Mouse (Mus musculus): ENCODE data around the gene Slc9a2.
"Not testable (repeated sequence)": the region's sequence is repeated elsewhere in the genome, so short reads cannot be mapped to it uniquely, and the experiment has no call there.

Slc9a2 gene

DNA sequence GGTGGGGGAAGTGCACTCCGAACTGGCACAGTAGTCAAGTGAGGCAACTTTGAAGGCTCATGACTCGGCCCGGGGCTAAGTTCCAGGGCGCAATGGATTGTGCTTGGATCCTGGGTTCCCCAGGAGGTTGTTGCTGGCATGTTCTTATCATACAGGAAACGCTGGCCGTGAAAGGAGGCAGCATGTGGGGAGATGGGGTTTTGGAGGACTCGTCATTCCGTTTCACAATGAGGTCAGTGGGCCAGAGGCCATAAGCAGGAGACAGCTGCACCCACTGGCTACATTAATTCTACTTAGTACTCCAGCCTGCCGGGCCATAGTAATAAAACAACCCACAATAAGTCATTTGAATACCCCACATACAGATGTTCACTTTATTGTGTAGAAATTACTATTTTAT is 34.6 kb downstream of the Slc9a2 start:
- DNase-seq (ENCODE audit: low spot score): peak; percentile 2

GRCm38 (mm10) chr1:40726051-40726450 is 45.7 kb downstream of the Slc9a2 start:
- no peak for DNase-seq (ENCODE audit: low spot score)

- DNase-seq (ENCODE audit: low spot score): no peak
Observed at GRCm38 (mm10) chr1:40727404-40727803, 47.0 kb downstream of the Slc9a2 start.

GRCm38 (mm10) chr1:40728636-40729035 is 48.3 kb downstream of the Slc9a2 start:
- DNase-seq (ENCODE audit: low spot score): no peak

DNA sequence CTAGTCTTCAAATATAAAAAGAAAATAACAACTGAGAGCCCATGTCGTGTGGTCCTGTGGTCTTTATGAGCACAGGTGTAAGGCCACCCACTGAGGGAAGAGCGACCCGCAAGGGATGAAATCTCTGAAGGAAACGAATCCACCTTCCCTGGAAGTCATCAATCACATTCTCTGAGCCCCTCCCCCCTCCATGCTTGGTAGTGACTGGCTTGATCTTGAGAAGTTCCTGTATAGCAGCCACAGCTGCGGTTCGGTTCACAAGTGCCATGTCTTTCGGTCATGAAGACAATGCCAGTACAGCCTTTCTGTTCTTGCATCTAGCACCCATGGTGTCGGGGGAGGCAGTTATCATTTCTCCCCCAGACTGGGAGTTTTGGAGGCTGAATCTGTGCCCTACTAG is 57.3 kb downstream of the Slc9a2 start:
- no peak for DNase-seq (ENCODE audit: low spot score)

GRCm38 (mm10) chr1:40738246-40738645 is 57.9 kb downstream of the Slc9a2 start:
- DNase-seq (ENCODE audit: low spot score): not testable (repeated sequence)

GRCm38 (mm10) chr1:40740739-40741138 is 60.4 kb downstream of the Slc9a2 start:
- DNase-seq (ENCODE audit: low spot score): no peak

- DNase-seq (ENCODE audit: low spot score): no peak
Observed at GRCm38 (mm10) chr1:40746089-40746488, 65.7 kb downstream of the Slc9a2 start.

- no peak for DNase-seq (ENCODE audit: low spot score)
Observed at GRCm38 (mm10) chr1:40759751-40760445, 79.5 kb downstream of the Slc9a2 start.

DNA sequence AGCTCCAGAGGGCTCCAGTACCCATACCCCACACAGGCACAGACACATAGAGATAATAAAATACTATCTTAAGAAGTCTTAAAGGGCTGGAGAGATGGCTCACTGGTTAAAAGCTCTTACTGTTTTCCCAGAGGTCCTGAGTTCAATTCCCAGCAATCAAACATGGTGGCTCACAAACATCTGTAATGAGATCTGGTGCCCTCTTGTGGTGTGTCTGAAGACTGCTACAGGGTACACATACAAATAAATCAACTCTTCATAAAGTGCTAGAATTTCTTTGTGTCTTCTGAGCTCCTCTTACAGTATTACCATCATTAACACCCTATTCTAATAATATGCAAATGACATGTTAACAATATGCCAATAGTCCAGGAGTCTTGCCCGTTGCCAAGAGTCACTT is 83.7 kb downstream of the Slc9a2 start:
- DNase-seq (ENCODE audit: low spot score): no peak

GRCm38 (mm10) chr1:40764701-40765275 is 84.4 kb downstream of the Slc9a2 start:
- no peak for DNase-seq (ENCODE audit: low spot score)

DNA sequence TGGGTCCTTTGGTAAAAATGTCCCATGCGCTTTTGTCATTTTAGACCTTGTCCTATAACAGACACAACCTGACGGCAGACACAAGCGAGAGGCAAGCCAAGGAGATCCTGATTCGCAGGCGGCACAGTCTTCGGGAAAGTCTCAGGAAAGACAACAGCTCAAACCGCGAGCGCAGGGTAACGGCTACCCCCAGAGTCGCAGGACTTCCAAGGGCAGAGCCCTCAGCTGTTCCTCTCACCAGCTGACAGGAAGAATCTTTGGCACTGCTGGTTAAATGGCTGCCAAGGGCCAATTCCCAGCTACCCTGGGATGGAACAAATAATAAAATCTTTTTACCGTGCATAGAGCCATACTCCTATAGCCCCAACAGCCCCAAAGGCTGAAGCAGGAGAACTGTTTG is 85.1 kb downstream of the Slc9a2 start:
- DNase-seq (ENCODE audit: low spot score): no peak

DNA sequence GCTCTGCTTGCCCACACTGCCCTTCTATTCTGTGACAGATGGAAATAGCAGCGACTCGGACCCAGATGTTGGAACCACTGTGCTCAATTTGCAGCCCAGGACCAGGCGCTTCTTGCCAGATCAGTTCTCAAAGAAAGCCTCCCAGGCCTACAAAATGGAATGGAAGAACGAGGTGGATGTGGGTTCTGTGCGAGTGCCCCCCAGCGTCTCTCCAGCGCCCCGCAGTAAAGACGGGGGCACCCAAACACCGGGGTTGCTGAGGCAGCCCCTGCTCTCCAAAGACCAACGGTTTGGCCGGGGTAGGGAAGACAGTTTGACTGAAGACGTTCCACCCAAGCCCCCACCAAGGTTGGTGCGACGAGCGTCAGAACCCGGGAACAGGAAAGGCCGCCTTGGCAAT is 87.2 kb downstream of the Slc9a2 start:
- DNase-seq (ENCODE audit: low spot score): no peak

DNA sequence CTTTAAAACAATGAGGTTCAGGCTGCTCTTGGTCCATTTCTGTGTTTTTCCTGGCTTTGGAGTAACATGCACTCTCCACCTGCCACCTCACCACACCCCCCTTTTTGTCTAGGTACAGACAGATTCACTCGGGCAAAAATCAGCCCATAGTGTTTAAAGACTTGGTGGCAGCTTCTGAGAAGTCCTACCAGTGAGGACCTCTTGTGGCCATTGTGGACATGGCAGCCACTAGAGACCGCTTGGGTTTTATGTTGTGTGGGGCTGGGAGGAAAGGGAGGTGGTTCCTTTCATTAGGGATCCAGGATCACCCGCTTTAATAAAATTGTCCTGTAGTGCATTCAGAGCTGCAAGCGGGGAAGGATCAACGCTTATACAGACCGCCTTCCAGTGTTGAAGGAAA is 88.2 kb downstream of the Slc9a2 start:
- DNase-seq (ENCODE audit: low spot score): peak; percentile 30

- no peak for DNase-seq (ENCODE audit: low spot score)
Observed at GRCm38 (mm10) chr1:40769331-40769894, 89.0 kb downstream of the Slc9a2 start.

DNA sequence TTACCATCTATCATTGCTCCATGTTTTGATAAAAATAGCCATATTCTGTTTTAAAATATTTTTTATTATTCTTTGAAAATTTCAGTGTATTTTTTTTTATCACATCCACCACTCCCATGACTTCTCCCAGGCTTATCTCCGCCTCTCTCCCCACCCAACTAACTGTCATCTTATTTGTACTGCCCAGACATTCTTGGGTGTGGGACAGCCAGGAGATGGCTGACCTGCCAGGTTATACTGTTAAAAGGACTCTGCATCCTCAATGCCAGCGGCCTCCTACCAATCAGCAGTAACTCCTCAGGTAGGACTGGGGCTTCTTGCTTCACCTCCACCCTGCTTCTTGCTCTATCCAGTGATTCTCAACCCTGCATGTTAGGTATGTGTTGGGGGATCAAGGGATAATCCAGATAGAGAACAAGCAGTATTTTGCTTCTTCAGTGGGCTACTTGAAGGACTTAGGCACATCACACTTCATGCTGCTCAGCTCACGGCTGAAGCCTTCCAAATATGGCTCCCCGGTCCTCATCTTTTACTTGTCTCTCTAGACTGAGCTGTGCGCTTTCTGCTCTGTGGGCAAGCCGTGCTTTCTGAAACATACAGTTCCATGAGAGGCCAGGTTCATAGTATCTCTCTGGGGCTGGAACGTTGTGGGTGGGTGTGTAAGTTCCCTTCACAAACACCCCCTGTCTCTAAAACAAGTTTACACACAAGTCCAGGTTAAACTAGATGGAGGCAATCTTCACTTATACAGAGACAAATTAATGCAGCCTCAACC is 91.0 kb downstream of the Slc9a2 start:
- no peak for DNase-seq (ENCODE audit: low spot score)

DNA sequence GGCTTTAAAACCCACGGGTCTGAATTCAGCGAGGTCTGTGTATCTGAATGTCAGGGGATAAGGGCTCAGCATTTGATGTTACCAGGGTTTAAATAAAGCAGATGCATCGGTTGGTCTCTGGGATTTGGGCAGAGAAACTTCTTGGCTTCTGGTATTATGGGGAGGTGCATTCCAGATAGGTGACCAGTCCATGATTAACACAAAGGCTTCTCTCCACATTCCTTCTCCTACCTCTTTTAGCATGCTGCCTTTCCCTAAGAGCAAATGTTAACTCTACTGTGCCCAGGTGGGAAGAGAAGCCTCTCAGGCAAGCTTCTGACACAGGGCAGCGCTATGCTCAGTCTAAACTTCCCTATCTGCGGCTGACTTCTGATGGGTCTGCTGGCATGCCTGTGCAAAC is 92.9 kb downstream of the Slc9a2 start:
- no peak for DNase-seq (ENCODE audit: low spot score)

DNA sequence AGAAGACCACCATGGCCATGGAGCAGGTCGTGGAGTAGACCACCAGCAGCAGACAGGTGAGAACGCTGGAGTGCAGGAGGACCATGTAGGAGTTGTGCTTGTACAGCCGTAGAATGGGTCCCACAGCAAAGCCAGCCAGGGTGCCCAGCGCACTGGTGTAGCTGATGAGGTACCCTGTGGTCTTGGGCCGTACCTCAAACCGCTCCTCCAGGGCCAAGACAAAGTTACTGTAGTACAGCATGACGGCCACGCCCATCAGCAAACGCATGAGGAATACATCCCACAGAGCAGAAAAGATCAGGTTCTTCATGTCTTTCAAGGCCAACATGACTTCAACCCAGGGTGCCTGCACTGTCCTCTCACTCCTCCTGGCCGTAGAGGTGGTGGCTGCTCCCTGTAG is 93.7 kb downstream of the Slc9a2 start:
- DNase-seq (ENCODE audit: low spot score): no peak

DNA sequence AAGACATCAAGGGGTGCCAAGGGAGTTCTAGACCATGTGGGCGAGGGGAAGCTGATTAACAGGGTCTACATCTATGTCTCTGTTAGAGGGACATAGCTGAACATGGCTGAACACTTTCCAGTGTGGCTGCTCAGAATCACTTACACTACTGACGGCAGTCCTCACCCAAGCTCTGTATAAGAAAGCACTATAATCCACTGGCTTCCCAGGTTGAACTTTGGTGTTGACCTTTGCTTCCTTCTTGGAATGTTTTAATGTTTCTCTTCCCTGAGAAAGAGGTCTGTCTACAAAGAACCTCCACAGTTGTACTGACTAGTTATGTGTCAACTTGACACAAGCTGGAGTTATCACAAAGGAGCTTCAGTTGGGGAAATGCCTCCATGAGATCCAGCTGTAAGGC is 95.7 kb downstream of the Slc9a2 start:
- DNase-seq (ENCODE audit: low spot score): no peak

DNA sequence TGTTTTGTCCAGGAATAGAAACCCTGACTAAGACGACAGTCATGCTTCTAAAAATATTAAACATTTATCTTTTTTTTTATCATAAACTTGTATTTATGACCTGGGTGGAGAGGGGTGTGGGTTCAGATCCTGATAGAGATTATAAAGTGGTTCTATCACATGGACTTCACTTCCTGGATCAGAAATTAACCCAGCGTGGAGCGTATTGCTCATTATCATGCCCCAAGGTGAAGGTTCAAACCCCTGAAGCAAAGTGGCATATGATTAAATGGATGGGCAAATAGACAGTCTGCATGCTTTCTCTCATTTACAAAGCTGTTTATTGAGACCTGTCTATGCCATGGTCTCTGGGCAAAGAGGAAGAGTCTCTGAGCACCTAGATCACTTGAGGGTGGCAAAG is 96.4 kb downstream of the Slc9a2 start:
- no peak for DNase-seq (ENCODE audit: low spot score)

GRCm38 (mm10) chr1:40783450-40783849 is 103.1 kb downstream of the Slc9a2 start:
- DNase-seq (ENCODE audit: low spot score): no peak

DNA sequence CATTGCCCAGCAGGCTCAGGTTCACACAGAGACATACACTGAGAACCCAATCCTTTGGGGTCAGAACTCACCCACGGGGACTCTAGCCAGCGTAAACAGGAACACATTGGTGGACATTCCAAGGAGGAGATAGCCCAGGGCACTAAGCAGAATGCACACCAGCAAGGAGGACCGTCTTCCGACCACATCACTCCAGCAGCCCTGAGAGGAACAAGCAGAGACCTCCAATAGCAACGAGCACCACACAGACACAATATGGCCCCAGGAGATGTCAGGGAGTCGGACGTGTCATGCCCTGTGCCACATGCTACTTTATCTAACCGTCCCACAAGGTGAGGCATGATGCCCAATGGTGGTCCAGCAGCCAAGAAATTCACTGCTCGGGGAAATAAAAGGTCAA is 103.9 kb downstream of the Slc9a2 start:
- no peak for DNase-seq (ENCODE audit: low spot score)

- DNase-seq (ENCODE audit: low spot score): no peak
Observed at GRCm38 (mm10) chr1:40785876-40786445, 105.6 kb downstream of the Slc9a2 start.

Measured in ovary, postnatal 14 days (tissue).